In the genomic region with DNA sequence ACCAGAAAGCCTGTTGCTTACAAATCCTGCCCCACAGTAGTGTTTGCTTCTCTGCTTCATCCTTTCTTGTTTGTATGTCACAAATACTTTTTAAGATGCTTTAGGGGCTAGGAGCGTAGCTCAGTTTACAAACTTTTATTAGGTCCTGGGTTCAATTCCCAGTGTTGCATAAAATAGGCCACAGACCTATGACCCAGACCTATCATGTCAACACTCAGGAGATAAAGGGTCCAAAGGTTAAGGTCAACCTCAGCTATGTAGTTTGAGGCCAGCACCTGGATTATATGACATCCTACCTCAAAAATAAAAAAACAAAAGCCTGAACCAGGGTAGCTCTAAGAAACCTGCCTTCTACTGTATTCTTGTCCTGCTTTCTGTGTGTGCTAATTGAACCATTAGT, we compare ENCODE assay signal across 25 mouse cellular contexts. TPM values are rescaled to one million over a fixed set of nuclear protein-coding genes. Genes with fewer than 3 reads are reported as not detected.
"Had no signal": no experiment of that assay in that cellular context is flagged by ENCODE, and none has a peak within 500 bp of the region (broad histone marks: within the 10 kb centered on the region; RNA-seq: fewer than 3 reads in every experiment).

No protein-coding gene starts in this region.

- DNase-seq: kidney, adult 18-20 months; kidney, adult 9 months; kidney, postnatal 14 days; kidney, postnatal 4 days; lung, adult 18-20 months; lung, postnatal 10 days; lung, postnatal 36 days; right cerebral cortex, adult 18-20 months; right cerebral cortex, postnatal 14 days; right cerebral cortex, postnatal 4 days; thymus, adult 2 months; thymus, postnatal 14 days; thymus, postnatal 4 days had no signal

- ATAC-seq: midbrain, embryonic 15.5 days had no signal

- H3K9me3 ChIP-seq: limb, embryonic 10.5 days; limb, embryonic 13.5 days; lung, embryonic 15.5 days; megakaryocyte, embryonic 14.5 days; midbrain, embryonic 10.5 days; midbrain, embryonic 15.5 days; neural tube, embryonic 12.5 days; neural tube, embryonic 15.5 days had no signal

- H3K27ac ChIP-seq: limb, embryonic 10.5 days; limb, embryonic 13.5 days; lung, embryonic 15.5 days; midbrain, embryonic 10.5 days; midbrain, embryonic 15.5 days; neural tube, embryonic 12.5 days; neural tube, embryonic 15.5 days; stomach, postnatal 0 days had no signal

- H3K27me3 ChIP-seq: limb, embryonic 13.5 days; lung, embryonic 15.5 days; megakaryocyte, embryonic 14.5 days; midbrain, embryonic 15.5 days; neural tube, embryonic 12.5 days; neural tube, embryonic 15.5 days had no signal

- H3K4me2 ChIP-seq: limb, embryonic 13.5 days; lung, embryonic 15.5 days; midbrain, embryonic 15.5 days; neural tube, embryonic 12.5 days; neural tube, embryonic 15.5 days had no signal

- H3K9ac ChIP-seq: limb, embryonic 13.5 days; lung, embryonic 15.5 days; midbrain, embryonic 15.5 days; neural tube, embryonic 12.5 days; neural tube, embryonic 15.5 days had no signal

- H3K4me3 ChIP-seq: limb, embryonic 10.5 days; limb, embryonic 13.5 days; lung, embryonic 15.5 days; megakaryocyte, embryonic 14.5 days; midbrain, embryonic 10.5 days; midbrain, embryonic 15.5 days; neural tube, embryonic 12.5 days; neural tube, embryonic 15.5 days had no signal

RNA-seq across cellular contexts. Expression of a gene that starts 13.0 kb away (rescaled TPM):
- polyA plus RNA-seq: intestine, embryonic 14.5 days; limb, embryonic 10.5 days; limb, embryonic 13.5 days; lung, embryonic 15.5 days; neural tube, embryonic 15.5 days; stomach, embryonic 14.5 days; stomach, postnatal 0 days; thymus, adult 2 months had no signal

RNA-seq across cellular contexts. Expression of a gene that starts 38.4 kb away (rescaled TPM):
- polyA plus RNA-seq: intestine, embryonic 14.5 days; kidney, embryonic 16.5 days; lung, embryonic 15.5 days; stomach, embryonic 14.5 days; stomach, postnatal 0 days had no signal
